Mouse (Mus musculus) spleen, adult 2 months (tissue): ENCODE measurements around the gene Arhgef2. TPM values are rescaled to one million over a fixed set of nuclear protein-coding genes. Genes with fewer than 3 reads are reported as not detected.

ENCODE experiments used
- DNase-seq, 2 experiments: peaks; one replicate each; pipeline versions ENCODE4 v3.0.0 to v3.0.0-alpha.2; 2012 to 2021; ENCODE audit warnings: low spot score in 2 of 2, low read depth in 1 of 2
- H3K27ac ChIP-seq: fragments of 200-500 bp; 2 replicates; pipeline ENCODE4 v1.5.1; 2012; ENCODE audit warnings: low read length, inconsistent platforms; ENCODE audit not compliant: insufficient read depth
- H3K27me3 ChIP-seq: fragments of 200-500 bp; 2 replicates; pipeline ENCODE4 v1.6.1; 2012; ENCODE audit warnings: mild to moderate bottlenecking, moderate library complexity, low read length, inconsistent platforms; ENCODE audit not compliant: control insufficient read depth, insufficient read depth
- H3K36me3 ChIP-seq: fragments of 200-500 bp; 2 replicates; pipeline ENCODE4 v1.6.1; 2012; ENCODE audit warnings: mild to moderate bottlenecking, low read length, inconsistent platforms; ENCODE audit not compliant: control insufficient read depth, insufficient read depth
- H3K4me1 ChIP-seq: fragments of 200-500 bp; 2 replicates; pipeline ENCODE4 v1.6.1; 2011; ENCODE audit warnings: inconsistent platforms; ENCODE audit not compliant: control insufficient read depth, insufficient read depth, insufficient read length
- H3K4me3 ChIP-seq: fragments of 200-500 bp; 2 replicates; pipeline ENCODE4 v1.5.1; 2011; ENCODE audit warnings: mild to moderate bottlenecking, inconsistent platforms; ENCODE audit not compliant: insufficient read depth, insufficient read length; ENCODE audit errors: extremely low read depth
- CTCF ChIP-seq: fragments of 200-500 bp; IDR thresholded peaks from 2 replicates; pipeline ENCODE4 v1.5.1; 2011; ENCODE audit warnings: mild to moderate bottlenecking, inconsistent platforms; ENCODE audit not compliant: insufficient read depth, insufficient read length, insufficient replicate concordance; ENCODE audit errors: extremely low read depth
- POLR2A ChIP-seq: fragments of 200-500 bp; IDR thresholded peaks from 2 replicates; pipeline ENCODE4 v1.6.1; 2011; ENCODE audit warnings: low read depth, low read length, inconsistent platforms
- WGBS: fragments of 180-500 bp; shearing (Covaris S2); methylation state at CpG from one replicate; pipeline ENCODE4 v1.1.7; 2018; 5-methylcytosine and 5-hydroxymethylcytosine counted together
- polyA plus RNA-seq: library from polyadenylated mRNA; depleted of rRNA; stranded (reverse); fragments of >200 nt; gene quantifications from 2 replicates; pipeline ENCODE4 v1.2.3, GENCODE M21; 2012

Gene Arhgef2
- polyA plus RNA-seq, 1 experiment: 146 TPM

- H3K27me3 ChIP-seq: no peaks in the 10 kb centered on the region
- TF ChIP-seq CTCF (no peak), POLR2A (no peak)
- H3K36me3 ChIP-seq: no peaks in the 10 kb centered on the region
- H3K27ac ChIP-seq: no peak overlapping the region
- H3K4me1 ChIP-seq: no peaks in the 10 kb centered on the region; the same call in 1 of the 2 replicates
- H3K4me3 ChIP-seq: no peak overlapping the region
- 81% methylated on average over 5 of the region's 5 CpGs for WGBS
- no peak for DNase-seq
Measured at GRCm38 (mm10) chr3:88658441-88659127, 52.8 kb downstream of the Arhgef2 start.

GRCm38 (mm10) chr3:88659798-88660197, 54.0 kb downstream of the Arhgef2 start:
- Histone ChIP-seq H3K4me1 (peaks cover 6% of the 10 kb centered on the region), H3K36me3 (no peaks in the 10 kb centered on the region), H3K4me3 (no peak overlapping the region), H3K27me3 (no peaks in the 10 kb centered on the region), H3K27ac (no peak overlapping the region)
- TF ChIP-seq POLR2A: no peak
- no peak for TF ChIP-seq CTCF
- WGBS: 45% methylated on average over 6 of the region's 6 CpGs
- DNase-seq: no peak

GRCm38 (mm10) chr3:88664095-88664494, 58.3 kb downstream of the Arhgef2 start:
- no peak overlapping the region for H3K4me3 ChIP-seq
- TF ChIP-seq CTCF: no peak
- TF ChIP-seq POLR2A: no peak
- 8% methylated on average over 4 of the region's 4 CpGs for WGBS
- H3K27me3 ChIP-seq: no peaks in the 10 kb centered on the region
- peak in 1 of 2 experiments; percentile 29 for DNase-seq
- peaks cover 6% of the 10 kb centered on the region for H3K4me1 ChIP-seq
- no peak overlapping the region for H3K27ac ChIP-seq
- no peaks in the 10 kb centered on the region for H3K36me3 ChIP-seq

- Histone ChIP-seq H3K27me3 (no peaks in the 10 kb centered on the region), H3K4me1 (no peaks in the 10 kb centered on the region), H3K27ac (no peak overlapping the region)
Measured at GRCm38 (mm10) chr3:88677399-88677798, 71.6 kb downstream of the Arhgef2 start.

GRCm38 (mm10) chr3:88683814-88684213, 78.0 kb downstream of the Arhgef2 start:
- Histone ChIP-seq H3K27me3 (no peaks in the 10 kb centered on the region), H3K36me3 (no peaks in the 10 kb centered on the region; the same call in none of the 2 replicates), H3K27ac (no peak overlapping the region), H3K4me3 (no peak overlapping the region), H3K4me1 (peaks cover 8% of the 10 kb centered on the region; the same call in 1 of the 2 replicates)
- WGBS: 90% methylated on average over 2 of the region's 2 CpGs
- DNase-seq: no peak
- no peak for TF ChIP-seq CTCF
- TF ChIP-seq POLR2A: no peak

More at GRCm38 (mm10) chr3:88677399-88677798, 71.6 kb downstream of the Arhgef2 start:
- TF ChIP-seq CTCF (peak; percentile 71; the same call in 1 of the 2 replicates), POLR2A (no peak)
- Histone ChIP-seq H3K4me3 (no peak overlapping the region), H3K36me3 (no peaks in the 10 kb centered on the region)
- 7% methylated on average over 11 of the region's 11 CpGs for WGBS
- DNase-seq: peak; percentile 52 to 56

GRCm38 (mm10) chr3:88684236-88684979, 78.6 kb downstream of the Arhgef2 start:
- H3K4me3 ChIP-seq: peak overlapping the region; percentile 87; the same call in 1 of the 2 replicates

More at GRCm38 (mm10) chr3:88684236-88684979, 78.6 kb downstream of the Arhgef2 start:
- 52% methylated on average over 8 of the region's 8 CpGs for WGBS
- DNase-seq: no peak
- Histone ChIP-seq H3K27ac (peak overlapping the region; percentile 96; the same call in 1 of the 2 replicates), H3K27me3 (no peaks in the 10 kb centered on the region), H3K36me3 (peaks cover 3% of the 10 kb centered on the region), H3K4me1 (peaks cover 8% of the 10 kb centered on the region; the same call in 1 of the 2 replicates)
- no peak for TF ChIP-seq CTCF
- no peak for TF ChIP-seq POLR2A
